Comparison of ENCODE assay signal across 21 mouse cellular contexts in the genomic region with DNA sequence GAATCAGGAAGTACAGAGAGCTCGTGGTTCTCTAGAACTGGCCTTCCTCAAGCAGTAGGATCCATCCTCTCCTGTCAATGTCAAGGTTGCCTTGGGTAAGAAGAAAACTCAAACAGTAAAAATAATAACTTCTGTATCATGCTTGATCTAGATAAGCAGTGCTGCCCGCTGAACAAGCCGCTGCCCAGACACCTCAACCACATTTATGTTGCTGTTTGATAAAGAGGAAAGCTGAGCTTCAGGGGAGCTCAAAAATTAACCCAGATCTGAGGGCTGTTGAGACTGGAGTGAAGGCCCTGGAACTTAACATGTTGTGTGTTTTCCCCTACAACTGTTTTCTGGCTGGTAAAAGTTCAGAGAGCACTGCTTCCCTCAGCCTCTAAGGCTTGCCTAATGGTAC.
A peak's percentile ranks its signal among the peaks of the same experiment; 100 is the strongest.
DNase-seq lines count a peak whose midpoint lies in the region; ATAC-seq and TF ChIP-seq lines count a peak whose summit lies in the region.
"Had no signal": no experiment of that assay in that cellular context is flagged by ENCODE, and none has a peak within 500 bp of the region (broad histone marks: within the 10 kb centered on the region; RNA-seq: fewer than 3 reads in every experiment).

No protein-coding gene starts in this region.

- H3K4me1 ChIP-seq in forebrain, embryonic 10.5 days: peaks cover 46% of the 10 kb centered on the region
- peaks cover 8% of the 10 kb centered on the region; the same call in 1 of the 2 replicates for H3K4me1 ChIP-seq in forebrain, postnatal 0 days (ENCODE audit: insufficient read depth)
- H3K4me1 ChIP-seq in midbrain, embryonic 12.5 days: peaks cover 25% of the 10 kb centered on the region
- H3K4me1 ChIP-seq in midbrain, postnatal 0 days (ENCODE audit: insufficient read depth, low read length): peaks cover 7% of the 10 kb centered on the region; the same call in 1 of the 2 replicates
- H3K4me1 ChIP-seq in forebrain, embryonic 13.5 days: peaks cover 47% of the 10 kb centered on the region
- H3K4me1 ChIP-seq: embryonic facial prominence, embryonic 12.5 days had no signal

- no peak for DNase-seq in forebrain, embryonic 10.5 days (ENCODE audit: extremely low spot score, low spot score)
- DNase-seq in forebrain, postnatal 0 days: no peak
- DNase-seq in midbrain, postnatal 0 days (ENCODE audit: low spot score): no peak
- DNase-seq in spleen, postnatal 10 days (ENCODE audit: low spot score in 2 of 2): no peak
- no peak for DNase-seq in gastrocnemius, postnatal 10 days
- DNase-seq: adrenal gland, postnatal 14 days; B cell, adult 2 months; cerebellum, adult 2 months; gastrocnemius, postnatal 14 days; heart, adult 2 months; heart, postnatal 14 days; kidney, adult 11 months had no signal

- H3K36me3 ChIP-seq in forebrain, embryonic 10.5 days (replicated peaks): no peaks in the 10 kb centered on the region
- H3K36me3 ChIP-seq in forebrain, postnatal 0 days (ENCODE audit: insufficient read depth): no peaks in the 10 kb centered on the region
- H3K36me3 ChIP-seq in midbrain, embryonic 12.5 days: no peaks in the 10 kb centered on the region
- no peaks in the 10 kb centered on the region for H3K36me3 ChIP-seq in midbrain, postnatal 0 days (ENCODE audit: insufficient read depth, low read length)
- no peaks in the 10 kb centered on the region for H3K36me3 ChIP-seq in forebrain, embryonic 13.5 days (ENCODE audit: poor library complexity, severe bottlenecking)
- H3K36me3 ChIP-seq: embryonic facial prominence, embryonic 12.5 days; G1E; heart, embryonic 15.5 days had no signal

- no peaks in the 10 kb centered on the region for H3K9me3 ChIP-seq in forebrain, embryonic 10.5 days
- H3K9me3 ChIP-seq in forebrain, postnatal 0 days (ENCODE audit: low read length): no peaks in the 10 kb centered on the region
- H3K9me3 ChIP-seq in midbrain, embryonic 12.5 days: no peaks in the 10 kb centered on the region
- no peaks in the 10 kb centered on the region for H3K9me3 ChIP-seq in midbrain, postnatal 0 days (ENCODE audit: low read length)
- H3K9me3 ChIP-seq in forebrain, embryonic 13.5 days (replicated peaks): no peaks in the 10 kb centered on the region
- H3K9me3 ChIP-seq: embryonic facial prominence, embryonic 12.5 days; G1E; heart, embryonic 15.5 days had no signal

- H3K27me3 ChIP-seq in forebrain, embryonic 10.5 days (ENCODE audit: poor library complexity, severe bottlenecking): peaks cover 24% of the 10 kb centered on the region; the same call in 1 of the 2 replicates
- peaks cover 9% of the 10 kb centered on the region for H3K27me3 ChIP-seq in forebrain, postnatal 0 days (ENCODE audit: insufficient read depth, low read length)
- H3K27me3 ChIP-seq in midbrain, embryonic 12.5 days: peaks cover 4% of the 10 kb centered on the region; the same call in 1 of the 2 replicates
- no peaks in the 10 kb centered on the region for H3K27me3 ChIP-seq in midbrain, postnatal 0 days (ENCODE audit: insufficient read depth, low read length)
- H3K27me3 ChIP-seq in forebrain, embryonic 13.5 days: peaks cover 15% of the 10 kb centered on the region; the same call in 1 of the 2 replicates
- H3K27me3 ChIP-seq: heart, embryonic 15.5 days had no signal

- ATAC-seq in forebrain, postnatal 0 days: no peak
- ATAC-seq in midbrain, embryonic 12.5 days (ENCODE audit: low FRiP score, low read depth): 0 out of 2 replicates have a peak, but pooled peaks have one; percentile 14
- ATAC-seq in midbrain, postnatal 0 days (ENCODE audit: low FRiP score): no peak
- ATAC-seq in forebrain, embryonic 13.5 days: no peak
- ATAC-seq in megakaryocyte progenitor cell, adult 5-6 weeks (replicated peaks; ENCODE audit: poor library complexity): peak; percentile 68
- ATAC-seq: CD4-positive, CD25-positive, alpha-beta regulatory T cell, adult 4 months; hindbrain, postnatal 0 days had no signal

- H3K4me2 ChIP-seq in forebrain, postnatal 0 days (ENCODE audit: low read depth): no peak overlapping the region
- no peak overlapping the region for H3K4me2 ChIP-seq in midbrain, embryonic 12.5 days (replicated peaks)
- H3K4me2 ChIP-seq in midbrain, postnatal 0 days (ENCODE audit: low read depth, low read length, poor library complexity, severe bottlenecking): no peak overlapping the region
- peak overlapping the region; percentile 19; the same call in 1 of the 2 replicates for H3K4me2 ChIP-seq in forebrain, embryonic 13.5 days
- H3K4me2 ChIP-seq: embryonic facial prominence, embryonic 12.5 days; heart, embryonic 11.5 days; heart, embryonic 15.5 days had no signal

- WGBS in forebrain, embryonic 10.5 days: 84% methylated on average over 3 of the region's 3 CpGs
- 85% methylated on average over 3 of the region's 3 CpGs for WGBS in forebrain, postnatal 0 days
- WGBS in midbrain, embryonic 12.5 days: 94% methylated on average over 3 of the region's 3 CpGs
- 83% methylated on average over 3 of the region's 3 CpGs for WGBS in midbrain, postnatal 0 days
- WGBS in forebrain, embryonic 13.5 days: 80% methylated on average over 3 of the region's 3 CpGs

- H3K4me3 ChIP-seq in forebrain, embryonic 10.5 days: no peak overlapping the region
- H3K4me3 ChIP-seq in forebrain, postnatal 0 days (ENCODE audit: low read depth, low read length): no peak overlapping the region
- no peak overlapping the region for H3K4me3 ChIP-seq in midbrain, embryonic 12.5 days
- no peak overlapping the region for H3K4me3 ChIP-seq in midbrain, postnatal 0 days (ENCODE audit: low read depth, low read length)
- no peak overlapping the region for H3K4me3 ChIP-seq in forebrain, embryonic 13.5 days
- H3K4me3 ChIP-seq: embryonic facial prominence, embryonic 12.5 days; heart, adult 2 months; heart, embryonic 15.5 days had no signal

- peak overlapping the region; percentile 65 for H3K27ac ChIP-seq in forebrain, embryonic 10.5 days
- H3K27ac ChIP-seq in forebrain, postnatal 0 days (ENCODE audit: low read depth, low read length): no peak overlapping the region
- H3K27ac ChIP-seq in midbrain, embryonic 12.5 days (replicated peaks): peak overlapping the region; percentile 49
- H3K27ac ChIP-seq in midbrain, postnatal 0 days (ENCODE audit: low read depth, low read length): no peak overlapping the region
- peak overlapping the region; percentile 73 for H3K27ac ChIP-seq in forebrain, embryonic 13.5 days
- H3K27ac ChIP-seq: embryonic facial prominence, embryonic 12.5 days; heart, adult 2 months; heart, embryonic 15.5 days; hindbrain, postnatal 0 days had no signal

- no peak overlapping the region for H3K9ac ChIP-seq in forebrain, postnatal 0 days
- H3K9ac ChIP-seq in midbrain, embryonic 12.5 days (replicated peaks): no peak overlapping the region
- no peak overlapping the region for H3K9ac ChIP-seq in midbrain, postnatal 0 days (replicated peaks; ENCODE audit: low read length, poor library complexity, severe bottlenecking)
- no peak overlapping the region for H3K9ac ChIP-seq in forebrain, embryonic 13.5 days
- H3K9ac ChIP-seq: embryonic facial prominence, embryonic 12.5 days; heart, embryonic 15.5 days had no signal

- TF ChIP-seq CTCF in forebrain, postnatal 0 days (IDR thresholded peaks at IDR 0.05; ENCODE audit: low read depth): no peak
- no peak for TF ChIP-seq CTCF in midbrain, postnatal 0 days (IDR thresholded peaks at IDR 0.05)

Comparison
In these comparisons a context has a peak if more than half of its experiments do, and no peak if none do; other contexts are left out.
1. H3K27ac ChIP-seq: peak in forebrain, embryonic 10.5 days (single experiment), midbrain, embryonic 12.5 days (single experiment) and forebrain, embryonic 13.5 days (single experiment); none in forebrain, postnatal 0 days (single experiment) and midbrain, postnatal 0 days (single experiment).
2. ATAC-seq: peak in midbrain, embryonic 12.5 days (single experiment) and megakaryocyte progenitor cell, adult 5-6 weeks (single experiment); none in forebrain, postnatal 0 days (single experiment), midbrain, postnatal 0 days (single experiment) and forebrain, embryonic 13.5 days (single experiment).